Mouse (Mus musculus) liver, adult 2 months (tissue): Measurements from ENCODE around the gene Hoxc6.

Experiments
- CTCF ChIP-seq: fragments of 200-500 bp; IDR thresholded peaks from 2 replicates; pipeline ENCODE4 v1.5.1; 2011; ENCODE audit warnings: low read depth, low read length, control low read depth
- POLR2A ChIP-seq: fragments of 200-500 bp; IDR thresholded peaks from 2 replicates; pipeline ENCODE4 v1.6.1; 2011; ENCODE audit warnings: low read length, control low read depth; ENCODE audit not compliant: insufficient read depth; ENCODE audit errors: extremely low read depth

DNA sequence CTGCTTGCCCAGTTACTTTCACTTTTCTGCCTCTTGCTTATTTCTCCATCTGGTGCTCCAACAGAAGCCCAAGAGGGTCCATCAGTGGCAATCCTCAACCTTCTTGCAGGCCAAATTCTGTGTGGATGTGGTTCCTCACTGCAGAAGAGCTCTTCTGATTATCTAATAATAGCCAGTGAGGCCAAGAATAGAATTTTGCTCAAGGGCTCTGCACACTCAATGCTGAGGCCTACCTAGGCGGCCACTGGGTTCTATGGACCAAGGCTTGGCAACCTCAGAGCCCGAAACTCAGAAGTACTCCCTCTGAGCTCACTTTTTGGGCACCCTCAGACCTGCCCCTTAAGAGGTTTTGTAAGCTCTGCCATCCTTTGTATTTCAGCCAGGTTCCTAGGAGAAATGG, 3.3 kb downstream of the Hoxc6 start:
- TF ChIP-seq POLR2A (no peak), CTCF (no peak)
